Mouse (Mus musculus) urinary bladder, postnatal 10 days (tissue): ENCODE data around the gene Alg3.
A peak's percentile ranks its signal among the peaks of the same experiment; 100 is the strongest.

ENCODE experiments used
- DNase-seq: peaks from one replicate; pipeline ENCODE4 v3.0.0; 2022; ENCODE audit warnings: low spot score

Alg3 gene

DNA sequence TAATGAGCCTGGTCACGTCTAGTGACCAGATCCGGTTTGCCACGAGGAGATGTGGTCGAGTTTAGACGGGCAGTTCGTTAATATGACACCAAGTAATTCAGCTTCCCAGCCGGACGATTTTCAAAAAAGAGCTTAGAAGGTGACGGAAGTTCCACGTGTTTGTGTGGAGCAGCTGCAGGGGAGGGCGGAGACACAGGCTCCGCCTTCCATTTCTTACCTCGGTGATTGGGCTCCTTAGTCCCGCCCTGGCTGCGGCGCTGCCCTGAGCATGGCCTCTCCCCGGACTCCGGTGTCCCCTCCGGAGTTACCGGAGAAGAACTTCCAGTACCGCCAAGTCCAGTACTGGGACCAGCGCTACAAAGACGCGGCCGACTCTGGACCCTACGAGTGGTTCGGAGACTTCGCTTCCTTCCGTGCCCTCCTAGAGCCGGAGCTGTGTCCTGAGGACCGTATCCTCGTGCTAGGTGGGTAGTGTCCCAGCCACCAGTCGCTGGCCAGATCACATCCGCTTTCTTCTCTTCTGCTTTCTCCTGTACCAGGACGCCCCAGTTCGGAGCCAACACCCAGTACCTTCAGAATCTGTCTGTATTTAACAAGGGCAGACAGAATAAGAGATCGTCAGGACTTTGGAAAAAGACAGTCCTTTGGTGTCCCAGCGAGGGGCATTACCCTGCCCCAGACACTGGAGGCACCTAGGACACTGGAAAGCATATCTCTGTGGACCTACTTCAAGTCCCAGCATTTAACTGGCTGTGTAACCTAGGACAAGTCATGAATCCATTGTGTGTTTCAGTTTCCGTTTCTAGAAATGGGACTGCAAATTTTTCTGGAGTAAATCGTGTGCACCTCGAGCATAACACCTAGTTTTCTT is at the start of gene Alg3, which contains the start of the genes Eef1akmt4 and Gm49333:
Gene Alg3 (minus strand): TSS at position 379 of the 871 bp plus-strand sequence.
Gene Eef1akmt4 (plus strand): TSS at position 237 of the 871 bp plus-strand sequence.
Gene Gm49333 (plus strand): TSS at position 254 of the 871 bp plus-strand sequence.
- no peak for DNase-seq

DNA sequence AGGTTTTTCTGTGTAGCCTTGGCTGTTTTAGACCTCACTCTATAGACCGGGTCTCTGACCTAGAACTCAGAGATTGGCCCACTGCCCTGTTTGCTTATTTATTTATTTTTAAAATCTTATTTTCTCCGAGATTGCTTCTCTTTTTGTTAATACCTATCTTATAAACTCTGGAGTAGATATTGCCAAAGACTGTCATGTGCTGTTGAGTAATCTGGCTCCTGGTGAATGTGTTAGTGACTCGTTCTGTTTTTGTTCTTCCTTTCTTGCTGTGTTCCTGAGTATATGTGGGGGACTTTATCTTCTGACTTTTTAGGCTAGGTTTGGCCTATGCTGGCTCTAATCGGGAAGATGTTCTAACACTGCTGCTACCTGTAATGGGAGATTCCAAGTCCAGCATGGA is 46.1 kb upstream of the Alg3 start:
- no peak for DNase-seq

DNA sequence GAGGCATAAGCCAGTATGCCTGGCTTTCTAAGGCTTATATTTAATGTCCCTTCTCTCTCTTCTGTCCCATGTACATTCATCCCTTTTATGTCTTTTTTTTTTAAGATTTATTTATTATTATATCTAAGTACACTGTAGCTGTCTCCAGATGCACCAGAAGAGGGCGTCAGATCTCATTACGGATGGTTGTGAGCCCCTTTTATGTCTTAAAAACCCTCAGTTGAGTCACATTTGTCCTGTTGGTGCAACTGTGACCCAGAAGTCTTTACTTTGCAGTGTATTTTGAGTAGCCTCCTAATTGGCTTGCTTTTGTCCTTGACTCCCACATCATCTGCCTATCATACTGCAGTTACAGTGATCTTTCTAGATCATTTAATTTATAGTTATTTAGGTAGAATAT is 41.8 kb upstream of the Alg3 start:
- DNase-seq = no peak

DNA sequence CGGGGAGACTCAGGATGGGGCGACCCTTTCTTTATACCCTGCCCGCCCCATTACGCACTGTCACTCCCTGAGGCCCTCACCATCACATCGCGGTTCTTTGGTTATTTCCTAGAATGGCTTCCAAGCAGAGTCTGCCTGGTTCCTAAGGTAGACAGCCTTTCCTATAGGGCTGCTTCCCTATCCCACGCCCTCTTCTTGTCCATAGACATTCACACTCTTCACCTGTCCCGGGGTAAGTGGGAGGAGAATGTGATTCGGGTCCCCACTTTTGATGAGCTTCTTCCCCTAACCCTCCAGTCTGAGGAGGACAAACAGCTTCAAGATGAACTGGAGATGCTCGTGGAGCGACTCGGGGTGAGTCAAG is 40.4 kb upstream of the Alg3 start:
- no peak for DNase-seq

DNA sequence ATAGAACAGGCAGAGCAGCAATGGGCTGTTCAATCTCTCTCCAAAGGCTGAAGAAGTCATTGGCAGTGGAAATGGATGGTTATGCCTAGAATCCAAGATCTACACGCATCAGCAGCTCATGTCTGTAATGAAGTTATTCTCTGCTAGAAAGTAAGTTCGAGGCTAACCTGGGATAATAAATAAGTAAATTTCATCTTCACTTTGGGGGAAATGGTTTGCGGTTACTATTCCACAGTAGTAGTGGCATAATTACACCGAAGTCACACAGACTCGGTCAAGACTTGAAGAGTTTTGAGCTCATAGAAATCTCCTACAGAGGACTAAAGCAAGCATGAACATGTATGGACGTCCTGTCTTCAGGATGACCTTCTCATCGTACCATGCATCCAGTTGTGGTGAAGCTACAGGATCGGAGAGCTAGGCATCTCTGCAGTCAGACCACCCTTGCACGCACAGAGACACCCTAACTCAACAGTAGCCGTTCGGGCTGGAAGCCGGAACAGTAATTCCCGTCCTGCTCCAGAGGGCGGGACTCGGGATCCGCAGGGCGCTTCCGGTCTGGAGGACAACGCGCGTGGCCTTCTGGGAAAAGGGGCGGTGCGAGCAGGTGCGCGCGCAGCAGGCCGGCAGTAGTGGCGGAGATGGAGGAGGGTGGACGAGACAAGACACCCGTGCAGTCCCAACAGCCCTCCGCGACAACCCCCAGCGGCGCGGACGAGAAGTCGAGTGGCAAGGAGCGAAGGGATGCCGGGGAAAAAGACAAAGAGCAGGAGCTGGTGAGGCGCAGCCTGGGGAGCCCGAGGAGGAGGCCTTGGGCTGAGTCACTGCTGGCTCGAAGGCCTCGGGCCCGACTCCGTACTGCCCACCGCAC is 39.8 kb upstream of the Alg3 start, which contains the start of gene Psmd2:
Gene Psmd2 (plus strand): TSS at position 577 of the 871 bp plus-strand sequence.
- DNase-seq = peak; percentile 91

DNA sequence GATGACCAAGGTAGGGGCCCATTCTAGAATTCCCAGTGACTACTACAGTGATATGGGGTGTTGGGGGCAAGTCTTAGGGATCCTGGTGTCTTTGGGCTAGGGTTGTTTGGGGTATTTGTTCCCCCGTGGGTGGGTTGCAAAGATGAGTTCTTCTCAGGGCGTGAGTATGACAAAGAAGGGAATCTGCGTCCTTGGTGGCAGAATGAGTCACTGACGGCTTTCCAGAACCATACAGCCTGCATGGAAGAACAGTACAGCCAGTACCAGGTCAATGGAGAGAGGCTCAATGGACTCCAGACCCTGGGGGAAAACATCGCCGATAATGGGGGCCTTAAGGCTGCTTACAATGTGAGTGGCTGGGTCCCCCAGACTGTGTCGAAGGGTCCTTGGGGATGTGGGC is 32.4 kb upstream of the Alg3 start:
- DNase-seq = no peak

DNA sequence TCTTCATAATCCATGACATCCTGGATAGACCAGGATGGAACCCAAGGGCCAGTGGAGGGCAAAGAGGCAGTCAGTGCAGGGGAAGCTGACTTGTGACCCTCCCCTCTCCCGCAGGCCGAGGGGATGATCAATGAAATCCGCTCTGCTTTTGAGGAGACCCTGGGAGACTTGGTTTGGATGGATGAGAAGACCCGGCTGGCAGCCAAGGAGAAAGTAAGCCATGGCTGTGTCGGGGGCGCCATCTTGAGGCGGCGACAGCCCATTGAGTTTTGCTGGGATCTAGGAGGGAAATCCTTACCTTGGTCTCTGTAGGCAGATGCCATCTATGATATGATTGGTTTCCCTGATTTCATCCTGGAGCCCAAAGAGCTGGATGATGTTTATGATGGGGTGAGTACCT is 30.6 kb upstream of the Alg3 start:
- no peak for DNase-seq

DNA sequence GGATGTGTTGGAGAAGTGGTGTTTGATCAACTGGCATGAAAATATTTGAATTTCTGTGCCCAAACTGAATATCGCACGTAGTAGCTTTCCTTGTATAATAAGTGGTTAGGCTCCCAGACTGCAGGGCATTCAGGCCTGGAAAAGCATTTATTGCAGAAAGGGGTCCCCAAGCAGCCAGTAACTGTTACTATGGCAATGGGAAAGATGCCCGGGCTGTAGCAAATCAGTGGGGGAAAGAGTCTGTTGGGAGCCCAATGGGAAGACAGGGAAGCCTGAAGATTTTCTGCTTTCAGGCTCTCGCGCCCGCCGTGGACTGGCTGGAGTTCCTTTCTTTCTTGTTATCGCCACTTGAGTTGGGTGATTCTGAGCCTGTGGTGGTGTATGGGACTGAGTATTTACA is 26.8 kb upstream of the Alg3 start:
- no peak for DNase-seq

DNA sequence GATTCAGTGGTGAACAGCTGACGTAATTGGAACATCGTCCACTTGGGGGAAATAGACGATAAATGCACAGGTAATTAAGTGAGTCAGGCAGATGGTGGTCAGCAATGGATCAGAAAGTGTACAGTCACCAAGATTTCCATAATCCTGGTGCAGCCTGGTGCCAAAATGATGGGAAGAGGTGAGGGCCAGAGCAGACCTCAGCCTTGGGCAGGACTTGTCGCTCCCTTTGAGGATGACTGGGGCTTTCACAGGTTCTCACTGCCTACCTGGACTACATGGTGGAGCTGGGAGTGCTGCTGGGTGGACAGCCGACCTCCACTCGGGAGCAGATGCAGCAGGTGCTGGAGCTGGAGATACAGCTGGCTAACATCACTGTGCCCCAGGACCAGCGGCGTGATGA is 25.9 kb upstream of the Alg3 start:
- DNase-seq = no peak

DNA sequence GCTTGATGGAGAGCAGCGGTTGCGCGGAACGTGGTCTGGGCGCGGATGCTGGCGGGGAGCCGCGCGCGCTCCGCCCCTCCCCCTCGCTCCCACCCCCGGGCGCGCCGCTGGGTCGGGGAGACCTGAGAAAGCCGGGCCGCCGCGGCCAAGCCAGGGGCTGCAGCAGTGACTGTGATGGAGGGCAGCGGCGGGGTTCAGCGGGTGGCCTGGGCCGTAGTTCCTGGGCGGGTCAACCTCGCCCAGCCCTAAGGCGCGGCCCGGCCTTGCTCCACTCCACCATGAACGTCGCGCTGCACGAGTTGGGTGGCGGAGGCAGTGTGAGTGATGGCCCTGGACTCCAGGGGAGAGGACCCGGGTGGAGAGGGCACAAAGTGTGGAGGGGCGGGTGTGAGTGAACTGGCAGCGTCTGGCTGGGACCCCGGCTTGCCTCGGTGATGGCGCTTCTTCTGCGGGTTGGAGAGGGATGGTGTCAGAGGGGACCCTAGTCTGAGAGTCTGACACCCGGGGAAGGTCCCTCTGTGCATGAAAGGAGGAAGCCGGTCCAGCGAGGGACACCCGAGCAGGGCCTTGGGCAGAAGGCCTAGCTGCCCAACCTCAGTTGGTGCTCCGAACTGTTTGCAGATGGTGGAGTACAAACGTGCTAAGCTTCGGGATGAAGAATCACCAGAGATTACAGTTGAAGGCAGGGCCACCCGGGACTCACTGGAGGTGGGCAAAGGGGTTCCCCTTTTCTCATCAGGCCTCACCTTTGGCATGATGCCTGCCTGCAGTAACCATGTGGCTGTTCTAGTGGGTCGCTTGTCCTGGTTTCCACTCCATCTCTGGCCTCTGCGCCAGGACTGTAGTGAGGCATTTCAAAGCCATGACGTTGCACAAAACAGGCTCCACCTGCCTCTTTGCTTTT is 18.4 kb upstream of the Alg3 start, which contains the start of gene Ece2:
Gene Ece2 (plus strand): TSS at position 98 of the 904 bp plus-strand sequence.
- no peak for DNase-seq

DNA sequence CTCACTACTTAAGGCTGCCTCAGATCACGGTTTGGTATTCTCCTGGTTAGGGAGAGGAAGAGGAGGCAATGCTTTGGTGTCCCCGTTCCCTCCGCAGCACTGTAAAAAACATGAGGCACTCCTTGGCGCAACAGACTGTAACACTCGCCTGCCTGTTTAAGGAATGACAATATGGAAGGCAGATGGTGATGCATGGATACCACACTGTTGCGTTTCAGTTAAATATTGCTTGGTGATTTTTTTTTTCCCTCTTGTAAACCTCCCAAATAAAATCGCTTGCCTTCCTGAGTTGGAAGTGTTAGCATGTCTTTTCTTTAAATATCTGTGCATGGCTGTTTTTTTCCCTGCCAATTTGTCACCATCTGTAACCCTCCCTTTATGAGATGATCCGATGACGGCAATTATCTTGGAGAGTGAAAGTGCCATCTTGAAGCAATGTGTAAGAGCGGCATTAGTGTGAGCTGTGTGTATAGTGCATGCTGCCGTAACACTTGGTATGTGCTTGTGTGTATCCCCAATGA is 17.4 kb upstream of the Alg3 start:
- no peak for DNase-seq

DNA sequence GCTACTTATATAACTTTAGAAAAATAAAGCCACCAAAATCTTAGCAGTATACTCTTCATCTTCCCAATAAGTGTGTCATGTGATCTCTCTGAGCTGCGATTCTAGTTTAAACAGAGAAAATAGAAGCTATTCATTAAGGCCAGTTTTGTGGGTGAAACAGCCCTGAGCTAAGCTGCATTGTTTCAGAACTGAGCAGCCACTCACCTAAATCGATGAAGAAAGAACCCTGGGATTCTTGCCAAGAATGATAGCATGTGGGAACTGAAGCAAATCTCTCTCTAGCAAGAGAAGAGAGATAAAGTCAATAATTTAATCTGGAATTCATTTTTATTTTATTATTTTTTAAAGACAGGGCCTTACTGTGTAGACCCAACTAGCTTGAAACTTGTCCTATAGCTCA is 11.7 kb upstream of the Alg3 start:
- no peak for DNase-seq

DNA sequence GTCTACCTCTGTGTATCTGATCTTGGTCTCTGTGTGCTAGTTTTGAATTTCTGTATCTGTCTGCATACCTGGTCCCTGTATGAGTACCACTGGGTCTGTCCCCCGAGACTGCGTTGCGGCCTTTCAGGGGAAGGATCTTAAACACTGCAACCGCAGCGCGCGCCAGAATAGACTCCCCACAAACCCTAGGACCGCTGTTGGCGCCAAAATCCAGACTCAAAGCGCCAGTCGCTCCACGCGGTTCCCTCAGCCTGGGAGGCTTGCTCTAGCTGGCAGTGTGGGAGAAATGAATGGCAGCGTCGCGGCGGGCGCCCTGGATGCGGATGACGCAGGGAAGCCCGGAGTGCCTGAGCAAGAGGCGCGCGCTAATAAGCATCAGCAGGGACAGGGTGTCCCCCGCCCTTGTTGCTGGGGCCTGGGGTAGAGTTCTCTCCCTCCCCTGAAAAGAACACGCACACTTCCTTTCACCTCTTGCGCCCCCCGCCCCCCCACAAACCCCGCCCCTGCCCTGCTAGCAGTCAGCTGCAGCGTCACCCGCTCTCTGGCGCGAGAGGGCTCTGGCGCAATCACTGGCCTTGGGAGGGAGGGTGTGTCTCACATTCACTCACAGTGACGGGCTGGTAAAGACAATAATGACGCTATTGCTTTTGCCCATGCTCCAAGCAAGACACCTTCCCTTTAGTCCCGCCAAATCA is 10.6 kb upstream of the Alg3 start:
- no peak for DNase-seq

DNA sequence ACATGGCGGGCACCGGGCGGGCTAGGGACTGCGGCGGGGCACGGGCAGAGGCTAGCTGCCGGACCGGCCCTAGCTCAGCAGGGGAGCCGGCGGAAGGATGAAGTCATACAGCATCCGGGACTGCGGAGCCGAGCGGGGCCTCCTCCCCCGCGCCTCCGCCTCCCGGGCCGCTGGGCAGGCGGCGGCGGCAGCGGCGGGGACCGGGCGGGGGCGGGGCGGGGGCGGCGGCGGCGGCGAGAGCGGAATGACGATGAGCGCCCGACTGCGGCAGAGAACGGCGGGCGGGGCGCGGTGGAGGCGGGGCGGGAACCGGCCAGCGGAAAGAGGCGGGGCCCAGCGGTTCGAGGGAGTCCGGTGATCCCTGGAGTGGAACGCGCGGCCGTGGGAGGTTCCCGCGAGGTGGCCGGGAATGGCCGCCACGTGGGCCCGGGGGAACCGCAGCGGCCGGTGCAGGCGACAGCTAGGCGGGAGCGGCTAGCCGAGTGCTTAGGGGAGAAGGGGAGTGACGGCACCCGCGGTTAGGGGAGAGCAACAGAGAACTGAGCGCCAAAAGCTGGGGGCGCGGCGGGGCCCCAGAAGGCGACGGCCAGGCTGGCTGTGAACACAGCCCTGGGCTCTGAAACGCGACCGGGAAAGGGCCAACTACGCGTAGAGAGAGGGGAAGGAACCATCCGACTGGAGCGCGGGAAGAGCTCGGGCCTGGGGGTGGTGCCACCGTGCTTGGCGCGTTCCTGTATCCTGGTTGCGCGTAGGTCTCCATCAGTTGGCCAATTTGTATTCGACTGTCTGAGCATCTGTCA is 9.9 kb upstream of the Alg3 start, which contains the start of gene Camk2n2:
Gene Camk2n2 (minus strand): TSS at position 97 of the 800 bp plus-strand sequence.
- DNase-seq = no peak

DNA sequence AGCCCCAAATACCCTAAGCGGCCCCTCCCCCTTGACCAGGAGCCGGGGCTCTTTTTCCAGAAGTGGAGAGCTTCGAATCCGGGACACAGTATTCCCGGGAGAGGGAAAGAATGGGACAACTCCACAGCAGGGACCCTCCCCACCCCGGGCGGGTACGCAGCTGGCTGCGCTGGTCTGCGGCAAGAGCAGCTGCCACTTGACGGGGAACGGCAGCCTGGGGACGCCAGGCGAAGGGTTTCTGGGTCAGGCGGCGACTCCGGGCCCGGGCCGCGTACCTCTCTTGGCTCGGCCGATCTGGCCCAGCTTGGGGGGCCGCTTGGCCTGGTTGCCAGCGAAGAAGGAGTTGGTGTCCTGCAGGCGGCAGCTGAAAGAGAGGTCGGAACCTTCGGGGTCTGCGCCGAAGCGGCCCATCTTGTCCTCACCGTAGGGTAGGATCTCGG is 9.2 kb upstream of the Alg3 start:
- no peak for DNase-seq

DNA sequence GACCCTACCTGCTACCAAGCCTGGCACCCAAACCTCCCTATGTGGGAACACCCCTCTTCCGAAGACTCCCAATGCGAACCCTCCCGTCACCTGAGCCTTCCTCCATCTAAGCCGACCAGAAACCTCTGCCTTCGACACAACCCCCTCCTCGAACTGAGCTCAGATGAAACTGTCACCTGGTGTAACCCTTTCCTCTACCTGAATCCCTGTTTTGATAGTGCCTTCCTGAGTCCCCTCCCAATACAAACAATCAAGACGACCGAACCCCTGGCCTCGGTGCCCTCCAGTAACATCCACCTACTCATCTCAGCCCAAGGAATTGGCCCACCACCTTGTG is 8.8 kb upstream of the Alg3 start:
- no peak for DNase-seq

DNA sequence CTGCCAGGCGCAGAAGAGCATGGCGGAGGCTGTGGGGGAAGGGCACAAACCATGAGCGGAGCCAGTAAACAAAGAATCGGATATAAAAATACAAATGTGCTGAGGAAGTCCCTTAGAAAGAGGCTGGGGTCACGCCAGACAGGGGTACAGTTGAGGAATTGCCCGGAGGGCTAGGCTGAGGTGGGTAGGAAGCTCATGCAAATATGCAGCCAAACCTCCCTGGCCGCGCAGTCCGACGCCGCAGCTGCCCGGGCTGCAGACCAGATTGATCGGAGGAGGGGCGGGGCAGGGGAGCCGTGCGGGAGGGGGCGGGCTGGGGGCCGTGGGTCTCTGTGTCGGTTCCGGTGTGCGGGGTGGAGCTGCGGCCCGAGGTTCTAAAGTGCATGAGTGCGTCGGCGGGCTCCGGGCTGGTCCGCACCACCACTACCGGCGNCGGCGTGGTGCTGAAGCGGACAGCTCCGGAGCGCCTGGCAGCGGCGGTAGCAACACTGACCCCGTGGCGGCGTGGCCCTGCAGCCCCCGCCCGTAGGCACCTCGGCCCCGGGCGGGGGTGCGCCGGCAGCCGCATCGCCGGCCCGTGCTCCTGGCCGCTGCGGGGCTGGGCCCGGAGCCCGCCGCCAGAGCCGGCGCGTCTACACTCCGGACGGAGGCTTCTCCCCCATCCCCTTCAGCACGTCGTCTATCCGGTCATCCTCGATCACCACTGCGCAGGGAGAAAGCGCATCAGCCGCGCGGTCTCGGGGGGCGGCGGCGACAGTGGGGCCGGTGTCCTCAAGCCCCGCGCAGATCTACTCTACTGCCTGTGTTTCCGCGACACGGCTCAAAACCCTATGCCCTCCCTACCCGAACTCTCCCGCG is 8.2 kb upstream of the Alg3 start:
- no peak for DNase-seq

DNA sequence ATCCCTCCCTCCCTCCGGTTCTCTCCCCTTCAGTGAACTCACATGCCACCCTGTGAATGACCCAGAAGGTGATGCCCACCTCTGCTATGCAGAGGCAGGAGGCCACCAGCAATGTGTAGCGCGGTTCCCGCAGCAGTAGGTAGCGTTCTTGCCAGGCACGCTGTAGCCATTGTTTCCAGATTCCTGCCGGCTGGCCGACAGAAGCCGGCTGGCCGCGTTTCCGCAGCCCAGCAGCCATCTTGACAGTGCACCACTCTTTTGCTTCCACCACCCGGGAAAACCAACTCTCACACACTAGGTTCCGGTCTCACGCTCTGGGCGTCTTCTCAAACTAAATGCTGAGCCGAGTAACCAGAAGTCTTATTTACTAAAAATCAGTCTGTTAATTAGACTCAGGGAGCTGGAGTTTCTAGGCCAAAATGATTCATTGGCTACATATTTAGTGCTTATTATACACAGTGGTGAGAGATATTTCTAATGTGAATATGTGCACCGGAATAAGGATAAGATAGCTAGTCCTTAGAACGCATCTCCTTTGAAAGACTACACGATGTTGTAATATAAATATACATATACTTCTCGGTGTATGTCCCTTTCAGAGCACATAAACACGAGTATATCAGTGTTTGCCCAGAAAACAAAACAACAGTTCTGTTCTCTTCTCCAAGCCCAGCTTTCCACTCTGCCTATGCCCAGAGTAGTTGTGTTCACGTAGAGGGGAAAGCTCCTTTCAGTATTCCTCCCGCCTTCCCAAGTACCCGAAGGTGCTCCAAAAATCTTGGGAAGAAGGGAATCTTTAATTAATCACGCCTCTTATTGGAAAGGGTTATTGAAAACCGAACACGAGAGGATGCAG is 806 bp downstream of the Alg3 start:
- no peak for DNase-seq
